Mouse (Mus musculus): ENCODE data around the gene Camk2n2.
A peak's percentile ranks its signal among the peaks of the same experiment; 100 is the strongest.

DNA sequence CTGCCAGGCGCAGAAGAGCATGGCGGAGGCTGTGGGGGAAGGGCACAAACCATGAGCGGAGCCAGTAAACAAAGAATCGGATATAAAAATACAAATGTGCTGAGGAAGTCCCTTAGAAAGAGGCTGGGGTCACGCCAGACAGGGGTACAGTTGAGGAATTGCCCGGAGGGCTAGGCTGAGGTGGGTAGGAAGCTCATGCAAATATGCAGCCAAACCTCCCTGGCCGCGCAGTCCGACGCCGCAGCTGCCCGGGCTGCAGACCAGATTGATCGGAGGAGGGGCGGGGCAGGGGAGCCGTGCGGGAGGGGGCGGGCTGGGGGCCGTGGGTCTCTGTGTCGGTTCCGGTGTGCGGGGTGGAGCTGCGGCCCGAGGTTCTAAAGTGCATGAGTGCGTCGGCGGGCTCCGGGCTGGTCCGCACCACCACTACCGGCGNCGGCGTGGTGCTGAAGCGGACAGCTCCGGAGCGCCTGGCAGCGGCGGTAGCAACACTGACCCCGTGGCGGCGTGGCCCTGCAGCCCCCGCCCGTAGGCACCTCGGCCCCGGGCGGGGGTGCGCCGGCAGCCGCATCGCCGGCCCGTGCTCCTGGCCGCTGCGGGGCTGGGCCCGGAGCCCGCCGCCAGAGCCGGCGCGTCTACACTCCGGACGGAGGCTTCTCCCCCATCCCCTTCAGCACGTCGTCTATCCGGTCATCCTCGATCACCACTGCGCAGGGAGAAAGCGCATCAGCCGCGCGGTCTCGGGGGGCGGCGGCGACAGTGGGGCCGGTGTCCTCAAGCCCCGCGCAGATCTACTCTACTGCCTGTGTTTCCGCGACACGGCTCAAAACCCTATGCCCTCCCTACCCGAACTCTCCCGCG, 1.3 kb downstream of the Camk2n2 start:
- no peak for TF ChIP-seq E2F4 (IDR thresholded peaks at IDR 0.05; ENCODE audit: borderline replicate concordance, low read depth, low read length)
- no peak for TF ChIP-seq EP300 (IDR thresholded peaks at IDR 0.05; ENCODE audit: low read depth in 1 of 2, low read length in 2 of 2)
- peak; percentile 57; the same call in 1 of the 2 replicates for TF ChIP-seq SIN3A (IDR thresholded peaks at IDR 0.05; ENCODE audit: low read length)
- TF ChIP-seq USF1 (IDR thresholded peaks at IDR 0.05; ENCODE audit: low read depth, low read length): no peak
- no peak for TF ChIP-seq ELF1 (IDR thresholded peaks at IDR 0.05; ENCODE audit: low read depth, low read length)
- no peak for TF ChIP-seq CTCF (IDR thresholded peaks at IDR 0.05 in 2 of 3, conservative IDR thresholded peaks at IDR 0.05 in 1 of 3; ENCODE audit: control insufficient read depth in 1 of 3, insufficient read depth in 1 of 3, low read depth in 2 of 3, low read length in 3 of 3, poor library complexity in 1 of 3, severe bottlenecking in 1 of 3)
- no peak for TF ChIP-seq ZKSCAN1 (IDR thresholded peaks at IDR 0.05; ENCODE audit: low read depth, low read length)
- no peak for TF ChIP-seq ZC3H11A (IDR thresholded peaks at IDR 0.05; ENCODE audit: low read depth, low read length)
- no peak for TF ChIP-seq POLR2A (IDR thresholded peaks at IDR 0.05; ENCODE audit: control insufficient read depth in 1 of 2, insufficient read depth in 1 of 2, low read depth in 1 of 2, low read length in 2 of 2, poor library complexity in 1 of 2)
- TF ChIP-seq ZNF384 (IDR thresholded peaks at IDR 0.05; ENCODE audit: low read depth, low read length): no peak
- no peak for TF ChIP-seq TAL1 (IDR thresholded peaks at IDR 0.05; ENCODE audit: low read length)
- TF ChIP-seq GATA1 (IDR thresholded peaks at IDR 0.05; ENCODE audit: low read depth, low read length): no peak
- no peak for TF ChIP-seq MAX (IDR thresholded peaks at IDR 0.05; ENCODE audit: low read length)
- no peak for TF ChIP-seq NELFE (IDR thresholded peaks at IDR 0.05; ENCODE audit: low read depth, low read length)

All from MEL (cell line).